ENCODE assay signal across 7 mouse cellular contexts in genomic region chrX:75723542-75723941, GRCm38 (mm10).
A peak's percentile ranks its signal among the peaks of the same experiment; 100 is the strongest.
DNase-seq lines count a peak whose midpoint lies in the region; ATAC-seq and TF ChIP-seq lines count a peak whose summit lies in the region.
"Not testable (repeated sequence)": the region's sequence is repeated elsewhere in the genome, so short reads cannot be mapped to it uniquely, and the experiment has no call there.

No protein-coding gene starts in this region.

- not testable (repeated sequence) for H3K27ac ChIP-seq in forebrain, embryonic 11.5 days (ENCODE audit: low read depth, low read length); gastrocnemius, adult 2 months; hindbrain, embryonic 14.5 days; lung, postnatal 0 days (ENCODE audit: low read length); midbrain, embryonic 14.5 days (replicated peaks; ENCODE audit: low read depth, low read length); neural tube, embryonic 13.5 days (replicated peaks)

- H3K9ac ChIP-seq in forebrain, embryonic 11.5 days (ENCODE audit: low read length); hindbrain, embryonic 14.5 days; lung, postnatal 0 days (replicated peaks; ENCODE audit: low read depth); midbrain, embryonic 14.5 days (replicated peaks; ENCODE audit: low read length); neural tube, embryonic 13.5 days: not testable (repeated sequence)

- not testable (repeated sequence) for H3K27me3 ChIP-seq in E14TG2a.4 (ENCODE audit: insufficient read depth, low read length); forebrain, embryonic 11.5 days (ENCODE audit: control insufficient read depth, insufficient read depth, low read length); hindbrain, embryonic 14.5 days (ENCODE audit: control insufficient read depth, insufficient read depth, low read length); lung, postnatal 0 days (replicated peaks; ENCODE audit: insufficient read depth, low read length); midbrain, embryonic 14.5 days (ENCODE audit: control insufficient read depth, insufficient read depth, low read length); neural tube, embryonic 13.5 days

- H3K36me3 ChIP-seq in E14TG2a.4 (ENCODE audit: insufficient read depth, low read length); forebrain, embryonic 11.5 days (ENCODE audit: control insufficient read depth, insufficient read depth, low read length); lung, postnatal 0 days (ENCODE audit: insufficient read depth, low read length); midbrain, embryonic 14.5 days (ENCODE audit: control insufficient read depth, insufficient read depth, low read length): not testable (repeated sequence)
- peaks cover 11% of the 10 kb centered on the region; the same call in 1 of the 2 replicates for H3K36me3 ChIP-seq in hindbrain, embryonic 14.5 days (replicated peaks; ENCODE audit: control insufficient read depth, insufficient read depth)
- peaks cover 10% of the 10 kb centered on the region for H3K36me3 ChIP-seq in neural tube, embryonic 13.5 days

- intact Hi-C loops in gastrocnemius, adult 2 months (cut with DNase I), result not testable (repeated sequence)

- ATAC-seq in forebrain, embryonic 11.5 days (replicated peaks; ENCODE audit: low FRiP score), result 0 out of 2 replicates have a peak, but pooled peaks have one; percentile 61
- not testable (repeated sequence) for ATAC-seq in hindbrain, embryonic 14.5 days (ENCODE audit: low FRiP score); neural tube, embryonic 13.5 days (ENCODE audit: low read depth)
- 0 out of 2 replicates have a peak, but pooled peaks have one; percentile 12 for ATAC-seq in lung, postnatal 0 days
- ATAC-seq in midbrain, embryonic 14.5 days (ENCODE audit: low FRiP score, low TSS enrichment), result 0 out of 2 replicates have a peak, but pooled peaks have one; percentile 17

- not testable (repeated sequence) for TF ChIP-seq CTCF in E14TG2a.4 (conservative IDR thresholded peaks at IDR 0.05; ENCODE audit: low read length); gastrocnemius, adult 2 months (IDR thresholded peaks at IDR 0.05); lung, postnatal 0 days (IDR thresholded peaks at IDR 0.05)

- 78% methylated on average over 22 of the region's 39 CpGs for WGBS in forebrain, embryonic 11.5 days
- whole genome bisulfite sequencing in hindbrain, embryonic 14.5 days, result 73% methylated on average over 20 of the region's 39 CpGs
- WGBS in lung, postnatal 0 days, result 72% methylated on average over 19 of the region's 39 CpGs
- WGBS in midbrain, embryonic 14.5 days, result 62% methylated on average over 30 of the region's 39 CpGs
- whole genome bisulfite sequencing in neural tube, embryonic 13.5 days, result 64% methylated on average over 29 of the region's 39 CpGs

- H3K4me2 ChIP-seq in forebrain, embryonic 11.5 days (ENCODE audit: low read depth, low read length, severe bottlenecking), result not testable (repeated sequence)
- H3K4me2 ChIP-seq in hindbrain, embryonic 14.5 days (replicated peaks), result 0 out of 2 replicates have a peak overlapping the region, but pooled peaks have one; percentile 10
- H3K4me2 ChIP-seq in lung, postnatal 0 days (replicated peaks; ENCODE audit: low read depth, low read length), result peak overlapping the region; percentile 28; the same call in 1 of the 2 replicates
- H3K4me2 ChIP-seq in midbrain, embryonic 14.5 days (ENCODE audit: low read length), result peak overlapping the region; percentile 12; the same call in 1 of the 2 replicates
- peak overlapping the region; percentile 13; the same call in 1 of the 2 replicates for H3K4me2 ChIP-seq in neural tube, embryonic 13.5 days

- not testable (repeated sequence) for DNase-seq in forebrain, embryonic 11.5 days (ENCODE audit: low spot score); gastrocnemius, adult 2 months; hindbrain, embryonic 14.5 days (ENCODE audit: low spot score); lung, postnatal 0 days (ENCODE audit: low spot score); midbrain, embryonic 14.5 days

- not testable (repeated sequence) for H3K4me1 ChIP-seq in E14TG2a.4 (replicated peaks; ENCODE audit: low read depth, low read length); forebrain, embryonic 11.5 days (replicated peaks; ENCODE audit: control insufficient read depth, insufficient read depth, low read length); hindbrain, embryonic 14.5 days (replicated peaks; ENCODE audit: control insufficient read depth, insufficient read depth, low read length); lung, postnatal 0 days (ENCODE audit: insufficient read depth, low read depth, low read length); midbrain, embryonic 14.5 days (ENCODE audit: control insufficient read depth, insufficient read depth, low read length); neural tube, embryonic 13.5 days (replicated peaks)

- peak overlapping the region; percentile 43 for H3K4me3 ChIP-seq in E14TG2a.4 (replicated peaks; ENCODE audit: low read length)
- H3K4me3 ChIP-seq in forebrain, embryonic 11.5 days (ENCODE audit: low read depth, low read length); hindbrain, embryonic 14.5 days (replicated peaks; ENCODE audit: low read length); lung, postnatal 0 days (ENCODE audit: low read depth, low read length); midbrain, embryonic 14.5 days (replicated peaks; ENCODE audit: low read depth, low read length); neural tube, embryonic 13.5 days: not testable (repeated sequence)
- H3K4me3 ChIP-seq in gastrocnemius, adult 2 months, result peak overlapping the region; percentile 32; the same call in 1 of the 2 replicates

- not testable (repeated sequence) for H3K9me3 ChIP-seq in E14TG2a.4 (ENCODE audit: low read length); forebrain, embryonic 11.5 days (ENCODE audit: control insufficient read depth, low read length); hindbrain, embryonic 14.5 days (ENCODE audit: control insufficient read depth, low read length); lung, postnatal 0 days (ENCODE audit: low read length); midbrain, embryonic 14.5 days (ENCODE audit: control insufficient read depth, low read length); neural tube, embryonic 13.5 days

- TF ChIP-seq EP300 in lung, postnatal 0 days (IDR thresholded peaks at IDR 0.05), result not testable (repeated sequence)
